Mouse (Mus musculus): ENCODE data around the gene Fam53b.

DNA sequence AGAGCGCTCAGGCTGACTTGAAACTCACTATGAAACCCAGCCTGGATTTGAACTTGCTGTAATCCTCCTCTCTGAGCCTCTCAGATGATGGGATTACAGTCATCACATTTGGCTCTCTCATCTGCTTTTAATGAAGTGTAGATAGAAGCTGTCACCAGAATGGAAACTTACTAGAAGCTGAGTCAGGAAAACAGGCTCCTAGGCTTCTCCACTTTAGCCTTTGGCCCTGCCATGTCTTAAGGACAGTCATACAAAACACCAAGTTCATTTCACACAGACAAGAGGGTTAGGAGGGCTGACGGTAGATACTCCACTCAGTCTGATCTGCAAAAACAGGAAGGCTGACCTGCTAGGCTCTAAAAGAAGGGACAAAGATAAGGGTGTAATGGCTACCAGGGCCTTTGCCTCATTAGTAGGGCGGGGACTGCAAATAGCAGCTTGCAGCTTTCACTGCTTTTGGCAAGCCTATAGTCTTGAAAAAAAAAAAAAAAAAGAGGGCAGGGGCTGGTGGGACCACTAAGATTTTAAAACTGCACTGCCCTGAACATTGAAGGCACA, 48.0 kb downstream of the Fam53b start:
- no peak for TF ChIP-seq FLI1 (IDR thresholded peaks at IDR 0.05; ENCODE audit: low read length)
- no peak for TF ChIP-seq GATA1 (IDR thresholded peaks at IDR 0.05; ENCODE audit: borderline replicate concordance, low read length)

Measured in megakaryocyte, embryonic 14.5 days (primary cell).